In genomic region chr14:58801402-58801861, GRCm38 (mm10) we compare ENCODE assay signal across 22 mouse cellular contexts.
"Had no signal": no experiment of that assay in that cellular context is flagged by ENCODE, and none has a peak within 500 bp of the region (broad histone marks: within the 10 kb centered on the region; RNA-seq: fewer than 3 reads in every experiment).

No protein-coding gene starts in this region.

- H3K4me2 ChIP-seq: hindbrain, embryonic 12.5 days; hindbrain, embryonic 14.5 days; intestine, embryonic 15.5 days; limb, embryonic 13.5 days; limb, embryonic 15.5 days; liver, embryonic 12.5 days had no signal

- H3K27ac ChIP-seq: gastrocnemius, adult 2 months; hindbrain, embryonic 12.5 days; hindbrain, embryonic 14.5 days; intestine, embryonic 15.5 days; limb, embryonic 13.5 days; limb, embryonic 15.5 days; liver, embryonic 12.5 days; liver, embryonic 14.5 days had no signal

- H3K4me1 ChIP-seq: hindbrain, embryonic 12.5 days; intestine, embryonic 15.5 days; limb, embryonic 13.5 days; limb, embryonic 15.5 days; liver, embryonic 12.5 days had no signal

- H3K36me3 ChIP-seq: hindbrain, embryonic 12.5 days; intestine, embryonic 15.5 days; limb, embryonic 13.5 days; limb, embryonic 15.5 days; liver, embryonic 12.5 days had no signal

- H3K4me3 ChIP-seq: gastrocnemius, adult 2 months; hindbrain, embryonic 12.5 days; intestine, embryonic 15.5 days; limb, embryonic 13.5 days; limb, embryonic 15.5 days; liver, embryonic 12.5 days had no signal

- DNase-seq: gastrocnemius, adult 2 months; gastrocnemius, postnatal 10 days; gastrocnemius, postnatal 25 days; kidney, adult 18-20 months; kidney, adult 8-10 months; kidney, postnatal 10 days; kidney, postnatal 25 days; layer of hippocampus, adult 9-11 months; layer of hippocampus, postnatal 36 days; left cerebral cortex, postnatal 4 days; lung, adult 18-20 months had no signal

- ATAC-seq: forebrain, embryonic 16.5 days; hindbrain, embryonic 16.5 days; inflammation-experienced regulatory T-cells, adult 6 months; intestine, embryonic 15.5 days; intestine, postnatal 0 days; liver, embryonic 12.5 days had no signal

- H3K9me3 ChIP-seq: hindbrain, embryonic 12.5 days; intestine, embryonic 15.5 days; limb, embryonic 13.5 days; limb, embryonic 15.5 days; liver, embryonic 12.5 days had no signal

- H3K27me3 ChIP-seq: hindbrain, embryonic 12.5 days; intestine, embryonic 15.5 days; limb, embryonic 13.5 days; limb, embryonic 15.5 days; liver, embryonic 12.5 days had no signal

- H3K9ac ChIP-seq: hindbrain, embryonic 12.5 days; hindbrain, embryonic 14.5 days; intestine, embryonic 15.5 days; limb, embryonic 13.5 days; limb, embryonic 15.5 days; liver, embryonic 12.5 days; liver, embryonic 14.5 days had no signal
